Mouse (Mus musculus): ENCODE measurements around the gene Ezr.

The Ezr gene

DNA sequence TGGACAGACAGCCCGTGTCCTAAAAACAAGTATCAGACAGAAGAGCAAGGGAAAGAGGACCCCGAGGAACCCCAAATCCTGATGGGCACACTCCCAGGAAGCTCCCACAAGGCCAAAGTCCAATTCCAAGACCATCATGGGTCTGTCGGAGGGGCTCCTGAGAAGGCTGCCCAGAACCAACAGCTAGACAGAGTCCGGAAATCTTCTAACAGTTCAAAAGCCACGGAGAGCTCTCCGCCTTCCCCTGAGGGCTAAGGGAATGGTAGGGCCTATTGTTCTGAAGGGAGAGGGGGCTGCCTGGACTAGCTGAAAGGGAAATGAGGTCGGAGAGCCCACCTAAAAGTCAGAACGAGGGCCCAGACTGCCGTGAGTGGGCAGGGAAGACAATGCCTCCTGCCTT, 38.2 kb downstream of the Ezr start:
- peak; percentile 1 to 16 for DNase-seq (ENCODE audit: inconsistent age in 2 of 2, low spot score in 1 of 2)

DNA sequence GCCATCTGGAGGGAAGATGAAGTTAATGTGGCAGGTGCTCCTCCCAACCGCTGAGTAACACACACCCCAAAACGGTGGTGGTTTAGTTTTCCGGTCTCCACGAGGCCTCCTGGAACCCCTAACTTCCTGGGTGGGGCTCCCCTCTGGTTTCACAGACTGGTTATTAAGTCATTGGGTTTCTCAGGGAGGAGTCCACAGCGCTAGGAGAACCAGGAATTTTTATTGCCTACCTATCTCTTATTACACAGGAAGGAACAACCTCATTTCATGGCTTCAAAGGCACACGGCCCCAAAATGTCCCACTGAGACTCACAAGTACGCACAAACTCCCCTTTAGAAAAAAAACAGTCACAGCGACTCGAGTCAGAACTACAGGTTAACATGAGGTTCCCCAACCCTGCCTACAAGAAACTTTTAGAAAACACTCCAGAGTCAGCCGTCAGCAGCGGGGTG, 38.8 kb downstream of the Ezr start:
- peak; percentile 2 to 17 for DNase-seq (ENCODE audit: inconsistent age in 2 of 2, low spot score in 1 of 2)

DNA sequence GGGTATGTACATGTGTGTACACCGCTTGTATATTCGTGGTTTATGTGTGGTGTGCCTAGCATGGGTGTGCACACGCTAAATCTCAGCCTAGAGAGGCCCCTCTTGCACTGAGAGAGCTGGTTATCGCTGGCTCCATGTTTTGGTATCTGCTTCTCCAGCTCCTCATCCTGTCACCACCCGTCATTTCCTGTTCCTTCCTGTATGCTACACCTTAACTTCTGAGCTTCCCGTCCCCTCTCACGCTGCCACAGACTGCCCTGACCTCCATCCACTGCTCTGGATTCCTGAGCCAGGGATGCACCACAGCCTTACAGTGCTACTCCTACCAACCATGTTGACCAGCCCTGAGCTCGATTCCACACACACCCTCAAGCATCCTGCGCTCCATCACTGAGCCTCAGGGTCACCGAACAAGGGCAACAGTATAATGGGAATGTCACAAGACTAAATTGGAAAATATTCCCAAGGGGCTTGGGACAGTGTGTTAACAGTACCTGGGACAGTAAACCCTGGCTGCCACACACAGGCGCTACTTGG, 39.5 kb downstream of the Ezr start:
- DNase-seq (ENCODE audit: inconsistent age in 2 of 2, low spot score in 1 of 2): peak in 1 of 2 experiments; percentile 2

DNA sequence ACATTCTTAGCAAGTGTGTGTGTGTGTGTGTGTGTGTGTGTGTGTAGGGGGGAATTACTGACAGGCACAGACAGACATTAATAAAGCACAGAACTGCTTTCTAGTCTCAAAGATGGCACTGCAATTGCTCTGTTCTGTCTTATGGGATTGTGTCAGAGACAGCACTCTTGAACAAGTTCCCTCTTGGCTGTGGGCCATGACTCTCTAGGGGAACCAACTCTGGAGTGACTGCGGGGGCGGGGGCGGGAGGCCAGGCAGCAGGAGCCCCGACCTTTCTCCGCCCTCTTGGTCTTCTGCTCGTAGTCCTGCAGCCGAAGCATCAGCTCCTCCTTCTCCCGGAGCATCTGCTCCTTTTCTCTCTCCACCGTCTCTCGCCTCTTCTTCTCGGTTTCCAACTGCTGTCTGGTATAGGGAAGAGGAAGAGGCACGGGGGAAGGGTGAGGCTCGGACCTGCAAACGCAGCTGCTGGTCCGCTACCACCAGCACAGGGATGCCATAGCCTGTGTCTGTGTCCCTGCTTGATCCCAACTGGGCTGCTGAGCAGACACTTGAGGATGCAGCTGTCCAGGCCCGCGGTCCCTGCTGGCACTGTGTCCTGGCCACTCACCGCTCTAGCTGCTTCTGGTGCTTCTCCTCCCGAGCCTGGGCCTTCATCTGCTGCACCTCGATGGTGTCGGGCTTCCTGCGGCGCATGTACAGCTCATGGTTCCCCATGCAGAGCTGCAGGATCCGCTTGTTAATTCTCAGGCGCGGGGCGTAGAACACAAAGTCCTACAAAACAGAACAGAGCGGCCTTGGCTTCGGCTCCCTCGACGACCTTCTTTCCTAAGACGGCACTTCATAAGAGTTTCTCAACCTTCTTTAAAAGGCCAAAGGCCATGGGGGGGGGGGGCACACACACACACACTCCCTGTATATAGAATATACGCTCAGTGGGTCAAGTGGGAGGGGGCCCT, 40.2 kb downstream of the Ezr start:
- DNase-seq (ENCODE audit: inconsistent age in 2 of 2, low spot score in 1 of 2): peak; percentile 11 to 37

DNA sequence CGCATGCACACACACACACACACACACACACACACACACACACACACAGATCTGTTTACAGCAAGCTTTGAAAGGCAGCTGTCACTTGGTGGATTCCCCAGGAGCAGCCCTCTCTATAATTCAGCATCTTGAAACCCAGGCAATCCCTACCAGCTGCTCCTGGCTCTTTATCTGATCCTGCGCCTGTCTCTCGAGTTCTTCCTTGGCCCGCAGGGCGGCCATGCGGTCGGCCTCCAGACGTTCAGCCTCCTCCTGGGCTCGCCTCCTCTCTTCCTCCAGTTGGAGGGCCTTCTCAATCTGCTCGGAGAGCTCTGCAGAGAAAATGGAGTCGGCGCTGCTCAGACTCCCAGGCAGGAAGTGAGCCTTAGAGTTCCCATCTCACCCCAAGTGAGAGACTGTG, 41.3 kb downstream of the Ezr start:
- peak; percentile 4 to 16 for DNase-seq (ENCODE audit: inconsistent age in 2 of 2, low spot score in 1 of 2)

DNA sequence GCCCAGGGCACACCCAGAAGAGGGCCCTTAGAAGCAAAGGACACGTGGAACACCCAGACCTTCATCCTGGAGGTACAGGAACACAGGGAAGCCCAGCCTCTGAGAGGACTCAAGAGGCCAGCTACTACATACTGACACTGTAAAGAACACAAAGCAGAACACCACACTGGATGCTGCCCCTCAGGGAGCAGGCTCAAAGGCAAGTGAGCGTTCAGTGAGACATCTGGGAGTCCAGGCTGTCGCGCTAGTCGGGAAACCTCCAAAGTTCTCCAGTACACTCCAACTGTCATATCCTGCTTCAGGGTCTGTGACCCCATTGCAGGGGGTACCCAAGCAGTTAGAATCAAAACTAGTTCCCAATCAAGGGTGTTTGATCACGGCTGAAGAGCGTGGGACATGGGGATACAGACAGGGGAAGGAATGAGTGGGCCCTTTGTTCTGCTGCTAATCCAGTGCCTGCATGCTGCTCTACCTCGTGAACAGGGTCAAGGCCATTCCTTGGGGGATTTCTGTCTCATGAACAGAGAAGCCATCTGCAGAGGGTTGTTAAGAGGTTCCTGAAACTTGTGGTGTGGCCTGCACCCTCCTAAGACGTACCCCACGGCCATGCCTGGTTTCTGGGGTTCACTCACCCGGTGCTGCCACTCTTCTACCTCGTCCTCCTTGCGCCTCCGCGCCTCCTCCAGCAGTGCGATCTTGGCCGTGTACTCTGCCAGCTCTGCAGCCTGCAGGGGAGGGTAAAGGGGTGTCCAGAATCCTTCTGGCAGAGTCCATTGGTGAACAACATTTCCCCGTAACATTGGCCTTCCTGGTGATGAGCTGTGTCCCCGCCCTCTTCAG, 42.0 kb downstream of the Ezr start:
- DNase-seq (ENCODE audit: inconsistent age in 2 of 2, low spot score in 1 of 2): peak in 1 of 2 experiments; percentile 14

DNA sequence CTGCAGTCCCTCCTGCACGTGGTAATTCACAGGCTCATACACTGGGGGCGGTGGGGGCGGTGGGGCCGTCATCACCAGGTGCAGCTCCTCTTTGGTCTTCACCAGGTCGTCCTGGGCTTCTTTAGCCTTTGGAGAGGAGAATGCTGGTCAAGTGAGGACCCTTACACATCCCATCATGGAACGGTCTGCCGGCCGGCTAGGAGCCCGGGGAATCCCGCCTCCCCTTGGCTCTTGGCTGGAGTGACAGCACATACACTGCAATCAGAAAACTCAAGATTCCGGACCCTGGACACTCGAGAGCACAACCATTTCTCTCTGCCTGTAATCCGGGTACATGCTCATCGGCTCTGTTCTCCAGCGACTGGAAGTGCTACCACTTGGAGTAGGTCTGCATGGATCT, 42.8 kb downstream of the Ezr start:
- peak in 1 of 2 experiments; percentile 16 for DNase-seq (ENCODE audit: inconsistent age in 2 of 2, low spot score in 1 of 2)

DNA sequence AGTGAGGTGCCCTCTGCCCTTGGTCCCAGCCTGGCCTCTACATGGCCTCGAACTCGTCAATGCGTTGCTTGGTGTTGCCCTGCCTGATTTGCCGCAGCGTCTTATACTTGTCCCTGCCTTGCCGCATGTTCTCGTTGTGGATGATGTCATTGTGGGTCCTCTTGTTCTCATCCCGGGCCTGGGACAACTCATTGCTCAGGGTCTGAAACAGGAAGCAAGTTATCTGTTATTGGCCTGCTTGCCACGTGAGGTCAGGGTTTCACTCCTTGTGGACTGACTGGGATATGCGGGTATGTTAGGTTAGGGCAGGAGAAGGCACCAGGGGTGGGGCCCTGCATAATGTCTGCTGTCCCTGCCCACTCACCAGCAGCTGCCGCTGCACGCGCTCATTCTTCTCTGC, 43.3 kb downstream of the Ezr start:
- DNase-seq (ENCODE audit: inconsistent age in 2 of 2, low spot score in 1 of 2): peak in 1 of 2 experiments; percentile 26

DNA sequence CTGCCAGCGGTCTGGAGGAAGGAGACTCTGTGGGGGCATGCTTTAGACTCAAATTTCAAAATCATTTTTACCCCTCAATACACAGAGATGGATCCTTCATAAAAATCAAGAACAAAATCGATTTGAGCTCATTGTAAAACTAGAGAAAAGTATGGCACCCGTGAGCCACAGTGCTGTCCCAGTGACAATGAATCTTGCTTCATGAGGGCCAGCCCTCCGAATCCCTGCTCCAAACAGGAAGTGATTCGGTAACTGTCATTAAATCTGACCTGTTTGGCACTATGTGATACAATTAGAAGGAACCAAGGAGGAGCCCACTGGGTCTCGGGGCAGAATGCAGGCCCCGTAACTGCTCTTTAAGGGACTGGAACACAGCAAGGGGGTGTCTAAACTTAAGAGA, 43.7 kb downstream of the Ezr start:
- DNase-seq (ENCODE audit: inconsistent age in 2 of 2, low spot score in 1 of 2): no peak

DNA sequence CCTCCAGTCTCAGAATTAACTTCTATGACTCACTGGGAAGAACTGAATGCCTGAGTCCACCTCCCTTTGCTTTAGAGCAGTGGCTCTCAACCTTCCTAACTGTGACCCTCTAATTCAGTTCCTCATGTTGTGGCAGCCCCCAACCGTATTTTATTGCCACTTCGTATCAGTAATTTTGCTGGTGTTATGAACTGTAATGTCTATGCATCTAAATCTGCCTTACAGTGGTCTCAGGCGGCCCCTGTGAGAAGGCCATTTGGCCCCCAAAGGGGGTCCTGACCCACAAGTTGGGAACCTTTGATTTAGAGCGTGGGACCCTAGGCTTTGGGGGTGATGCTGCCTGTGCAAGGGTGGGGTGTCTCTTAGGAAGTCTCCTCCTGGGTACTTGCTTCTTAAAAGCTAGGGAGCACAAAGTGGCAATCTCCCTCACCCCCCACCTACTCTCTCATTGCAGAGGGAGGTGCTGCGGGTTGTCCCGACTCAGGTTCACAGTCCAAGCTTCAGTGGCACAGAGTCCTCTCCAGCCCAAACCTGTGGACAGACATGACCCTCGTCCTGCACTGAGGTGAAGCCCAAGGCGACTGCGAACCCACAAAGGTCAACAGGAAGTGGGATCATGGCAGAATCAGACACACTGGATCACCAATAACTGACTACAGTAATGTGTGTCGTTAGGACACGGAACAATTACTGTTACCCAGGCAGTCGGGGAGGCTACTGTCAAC, 45.1 kb downstream of the Ezr start:
- peak in 1 of 2 experiments; percentile 17 for DNase-seq (ENCODE audit: inconsistent age in 2 of 2, low spot score in 1 of 2)

DNA sequence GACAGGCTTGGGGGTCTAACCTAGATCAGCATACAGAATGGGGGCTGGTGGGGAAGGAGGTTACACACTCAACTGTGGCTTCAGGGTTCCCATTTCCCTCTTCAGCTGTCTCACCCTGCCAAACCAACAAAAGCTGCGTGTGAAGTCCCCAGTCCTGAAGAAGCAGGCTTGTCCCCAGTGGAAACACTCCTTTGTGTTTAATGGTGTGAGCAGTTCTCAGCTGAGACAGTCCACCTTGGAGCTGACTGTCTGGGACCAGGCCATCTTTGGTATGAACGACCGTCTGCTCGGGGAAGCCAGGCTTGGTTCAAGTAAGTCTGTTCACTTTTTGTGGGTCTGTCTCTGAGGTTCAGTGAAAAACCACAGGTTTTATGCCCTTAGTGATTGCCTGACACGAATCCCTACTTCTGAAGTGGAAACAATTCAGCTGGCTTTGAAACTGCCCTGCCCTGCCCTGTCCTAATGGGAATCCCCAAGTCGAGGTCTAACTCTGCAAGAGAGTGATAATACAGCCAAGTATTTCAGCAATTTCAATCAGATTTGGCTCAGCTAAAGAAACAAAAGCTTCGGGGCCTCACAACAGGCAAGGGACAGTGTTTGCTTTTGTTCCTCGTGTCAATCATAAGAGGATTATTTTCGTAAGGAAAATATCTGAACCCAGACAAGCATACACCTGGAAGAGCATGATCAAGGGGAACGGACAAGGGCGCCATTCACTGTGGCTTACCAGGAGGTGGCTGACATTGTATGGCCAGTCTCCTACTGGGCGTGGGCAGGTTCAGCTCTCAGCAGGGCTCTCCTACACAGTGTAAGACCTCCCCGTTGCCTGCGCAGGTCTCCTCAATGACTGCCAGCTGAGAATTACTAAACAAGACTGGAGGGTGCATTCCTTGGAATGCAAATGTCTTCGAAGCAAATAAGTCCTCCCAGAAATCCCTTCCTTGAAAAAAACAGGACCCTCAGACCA, 46.0 kb downstream of the Ezr start:
- DNase-seq (ENCODE audit: inconsistent age in 2 of 2, low spot score in 1 of 2): peak in 1 of 2 experiments; percentile 26

DNA sequence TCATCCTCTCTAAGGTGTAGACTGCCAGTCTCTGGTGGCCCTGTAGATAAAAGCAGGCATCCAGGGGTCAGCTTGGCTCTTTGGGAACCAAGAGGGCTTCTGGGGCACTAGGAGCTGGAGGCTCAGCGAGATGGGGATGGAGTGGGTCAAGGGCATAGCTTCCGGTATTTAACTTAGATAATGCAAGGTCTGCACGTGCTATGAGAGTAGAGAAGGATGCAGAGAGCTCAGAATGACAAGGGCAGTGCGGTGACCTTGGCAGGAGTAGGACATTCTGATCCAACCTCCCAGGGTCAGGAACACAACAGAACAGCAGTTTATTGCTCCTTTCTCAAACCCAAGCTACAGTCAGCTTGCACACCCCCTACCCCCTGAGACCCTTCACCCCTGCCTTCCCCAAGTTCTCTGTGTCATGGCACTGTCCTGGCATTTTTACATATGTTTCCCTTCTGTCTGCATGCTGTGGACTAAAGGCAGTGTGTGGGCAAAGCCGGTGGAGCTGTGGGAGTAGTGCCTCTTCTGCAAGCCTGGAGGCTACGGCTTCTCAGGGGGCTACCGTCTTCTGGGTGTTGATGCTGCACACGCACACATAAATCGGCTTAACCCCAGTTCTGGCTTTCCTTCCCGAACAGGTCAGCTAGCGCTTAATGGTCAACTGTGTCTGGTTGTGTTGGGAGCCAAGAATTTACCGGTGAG, 47.7 kb downstream of the Ezr start:
- peak; percentile 37 to 54 for DNase-seq (ENCODE audit: inconsistent age in 2 of 2, low spot score in 1 of 2)

DNA sequence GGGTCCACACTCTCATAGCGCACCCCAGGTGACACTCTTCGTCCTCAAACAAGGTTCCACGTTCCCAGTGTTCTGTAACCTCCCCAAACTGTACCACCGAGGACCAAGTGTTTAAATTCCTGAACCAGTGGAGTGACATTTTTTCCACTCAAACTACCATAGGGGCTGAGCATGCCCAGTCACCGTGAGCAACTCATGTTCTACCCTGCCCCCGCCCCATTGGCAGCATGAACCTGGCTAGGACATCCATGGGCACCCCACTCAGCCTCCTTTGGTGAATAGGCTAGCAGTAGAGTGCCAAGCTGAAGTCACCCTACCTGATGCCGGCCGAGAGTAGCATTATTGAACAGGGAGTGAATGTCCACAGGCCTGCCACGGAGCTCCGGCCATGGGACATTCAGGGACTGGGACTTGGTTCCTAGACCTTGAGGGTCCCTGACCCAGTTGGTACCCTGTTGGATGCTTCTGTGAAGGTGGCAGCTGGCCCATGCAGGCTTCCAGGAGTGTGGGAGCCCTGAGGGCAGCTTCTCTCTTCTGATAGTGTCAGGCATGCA, 49.2 kb downstream of the Ezr start:
- no peak for DNase-seq (ENCODE audit: inconsistent age in 2 of 2, low spot score in 1 of 2)

DNA sequence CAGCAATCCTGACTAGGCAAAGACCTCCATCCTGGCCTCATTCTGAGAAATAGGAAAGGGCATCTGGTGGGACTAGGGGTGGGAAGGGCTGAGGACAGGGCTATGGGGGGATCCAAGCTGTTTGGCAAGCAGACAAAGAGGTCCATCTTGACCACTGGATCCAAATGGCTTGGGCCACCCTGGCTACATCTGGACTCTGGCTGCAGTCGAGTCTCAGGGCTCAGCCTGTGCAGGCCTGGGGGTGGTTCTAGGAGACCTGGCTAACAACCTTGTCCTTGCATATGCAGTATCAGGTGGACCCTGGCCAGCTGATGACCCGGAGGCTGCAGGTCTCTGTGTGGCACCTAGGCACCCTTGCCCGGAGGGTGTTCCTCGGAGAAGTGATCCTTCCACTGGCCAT, 49.9 kb downstream of the Ezr start:
- no peak for DNase-seq (ENCODE audit: inconsistent age in 2 of 2, low spot score in 1 of 2)

DNA sequence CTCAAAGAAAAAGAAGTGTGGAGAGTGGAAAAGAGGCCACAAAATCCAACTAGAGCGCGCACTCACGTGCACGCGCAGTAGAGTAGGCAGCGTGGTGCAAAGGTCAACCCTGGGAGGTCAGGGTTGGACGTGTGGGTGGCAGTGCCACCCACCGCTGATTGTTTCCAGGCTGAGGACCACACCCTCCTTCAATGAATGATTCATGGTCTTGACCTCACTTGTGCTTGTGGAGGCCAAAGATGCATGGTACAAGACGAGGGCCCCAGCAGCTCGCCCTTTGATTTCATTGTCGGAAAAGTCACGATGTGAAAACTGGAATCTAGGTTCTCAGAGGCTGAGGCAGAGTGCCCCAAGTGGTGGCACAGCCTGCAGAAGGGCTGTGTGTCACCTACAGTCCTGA, 51.0 kb downstream of the Ezr start:
- DNase-seq (ENCODE audit: inconsistent age in 2 of 2, low spot score in 1 of 2): no peak

DNA sequence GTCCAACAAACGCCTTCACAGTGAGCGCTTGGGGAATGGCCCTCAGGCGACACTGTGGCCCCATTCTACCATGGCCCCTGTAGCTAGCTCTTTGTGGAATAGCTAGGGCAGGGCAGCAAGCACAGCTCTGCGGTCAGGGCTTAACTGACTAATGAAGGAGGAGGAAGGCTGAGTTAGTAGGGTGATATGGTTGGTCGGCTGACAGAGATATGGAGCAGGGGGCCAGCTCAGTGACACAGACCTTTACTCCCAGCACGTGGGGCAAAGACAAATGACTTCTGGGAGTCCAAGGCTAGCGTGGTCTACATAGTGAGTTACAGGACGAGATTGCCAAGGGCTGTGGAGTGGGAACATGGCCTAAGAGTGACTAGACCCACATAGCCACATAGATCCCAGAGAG, 51.5 kb downstream of the Ezr start:
- DNase-seq (ENCODE audit: inconsistent age in 2 of 2, low spot score in 1 of 2): no peak

DNA sequence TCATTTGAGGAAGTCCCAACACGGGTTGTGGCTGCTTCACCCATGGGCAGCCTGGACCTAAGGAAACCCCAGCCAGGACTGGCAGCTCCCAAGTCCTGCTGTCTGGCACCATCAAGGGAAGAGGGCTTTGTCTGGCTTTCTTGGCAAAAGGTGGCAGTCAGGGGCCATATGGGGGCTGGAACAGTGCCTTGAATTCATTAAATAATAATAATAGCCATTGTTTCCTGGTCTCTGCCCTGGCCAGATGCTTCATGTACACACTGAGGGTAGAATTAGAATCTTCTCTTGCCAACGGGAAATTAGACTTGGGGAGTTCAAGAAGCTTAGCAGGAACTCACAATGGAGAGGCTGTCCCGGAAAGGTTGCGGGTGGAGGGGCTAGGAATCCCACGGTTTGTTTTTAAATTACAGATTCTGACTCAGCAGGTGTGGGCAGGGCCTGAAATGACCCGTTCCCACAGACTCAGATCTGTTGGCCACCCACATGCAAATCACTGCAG, 53.3 kb downstream of the Ezr start:
- DNase-seq (ENCODE audit: inconsistent age in 2 of 2, low spot score in 1 of 2): no peak

DNA sequence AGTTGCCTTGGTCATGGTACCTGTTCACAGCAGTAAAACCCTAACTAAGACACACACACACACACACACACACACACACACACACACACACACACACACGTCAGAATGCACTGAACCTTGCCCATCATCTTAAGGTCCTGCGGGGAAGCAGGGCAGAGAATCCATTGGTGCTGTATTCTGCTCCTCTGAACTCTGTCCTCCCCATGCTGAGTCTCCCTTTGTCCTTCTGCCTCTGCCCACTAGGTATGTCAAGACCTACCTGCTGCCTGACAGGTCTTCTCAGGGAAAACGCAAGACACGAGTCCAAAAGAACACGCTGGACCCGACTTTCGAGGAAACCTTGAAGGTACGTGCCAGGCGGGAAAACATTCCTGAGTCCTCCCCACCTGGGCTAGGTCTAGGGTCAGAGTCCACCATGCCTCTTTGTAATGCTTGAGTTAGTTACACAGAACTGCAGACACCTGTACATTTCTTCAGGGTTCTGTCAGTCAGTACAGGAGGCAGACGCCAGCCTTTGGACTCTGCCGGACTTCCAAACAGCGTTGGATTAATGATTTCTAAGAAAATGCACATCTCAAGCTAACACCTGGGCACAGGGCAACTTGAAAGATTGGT, 54.5 kb downstream of the Ezr start:
- no peak for DNase-seq (ENCODE audit: inconsistent age in 2 of 2, low spot score in 1 of 2)
